Mouse (Mus musculus) ES-CJ7 (cell line): Measurements from ENCODE around the gene Ubxn1.
"Not testable (repeated sequence)": the region's sequence is repeated elsewhere in the genome, so short reads cannot be mapped to it uniquely, and the experiment has no call there.

ENCODE experiments used
- DNase-seq: peaks from one replicate; pipeline ENCODE4 v3.0.0; 2011; ENCODE audit warnings: low read depth, low spot score

The Ubxn1 gene

GRCm38 (mm10) chr19:8871267-8872186 is at the start of gene Ubxn1:
Ubxn1 (plus strand) TSS chr19:8871496.
- peak; percentile 99 for DNase-seq

- DNase-seq: no peak
Observed at GRCm38 (mm10) chr19:8822696-8823095, 48.6 kb upstream of the Ubxn1 start.

DNA sequence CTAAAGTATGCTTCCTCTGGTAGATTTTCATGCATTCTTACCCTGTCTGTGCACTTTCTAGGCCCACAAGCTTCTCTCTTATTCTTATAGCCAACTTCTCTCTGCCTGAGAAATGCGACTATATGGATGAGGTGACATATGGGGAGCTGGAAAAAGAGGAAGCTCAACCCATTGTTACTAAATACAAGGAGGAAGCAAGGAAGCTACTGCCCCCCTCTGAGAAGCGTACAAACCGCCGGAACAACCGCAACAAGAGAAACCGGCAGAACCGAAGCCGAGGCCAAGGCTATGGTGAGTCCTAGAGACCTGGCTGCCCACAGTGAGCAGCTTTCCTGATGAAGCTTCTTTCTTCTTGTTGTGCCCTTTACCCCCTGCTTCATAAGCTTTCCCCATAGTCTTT is 41.6 kb upstream of the Ubxn1 start, which contains the start of gene AC129217.1:
Gene AC129217.1, plus strand, starts transcription at position 114 of the 400 bp plus-strand sequence.
- no peak for DNase-seq

DNA sequence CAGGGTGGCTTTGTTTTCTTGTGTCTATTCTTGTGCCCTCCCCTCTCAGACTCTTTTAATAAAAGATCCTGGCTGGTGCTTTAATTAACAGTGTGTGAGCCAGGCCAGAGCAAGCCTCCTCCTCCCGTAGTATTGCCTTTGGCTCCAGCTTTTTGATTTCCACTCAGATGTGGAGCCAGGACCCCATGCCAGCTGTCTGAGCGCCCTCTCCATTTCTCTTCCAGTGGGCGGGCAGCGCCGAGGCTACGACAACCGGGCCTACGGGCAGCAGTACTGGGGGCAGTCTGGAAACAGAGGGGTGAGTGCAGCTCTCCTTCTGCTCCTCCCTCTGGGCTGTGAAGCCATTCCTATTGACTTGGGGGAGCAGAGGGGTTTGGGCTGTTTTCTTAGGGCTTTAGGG is 40.6 kb upstream of the Ubxn1 start:
- no peak for DNase-seq

DNA sequence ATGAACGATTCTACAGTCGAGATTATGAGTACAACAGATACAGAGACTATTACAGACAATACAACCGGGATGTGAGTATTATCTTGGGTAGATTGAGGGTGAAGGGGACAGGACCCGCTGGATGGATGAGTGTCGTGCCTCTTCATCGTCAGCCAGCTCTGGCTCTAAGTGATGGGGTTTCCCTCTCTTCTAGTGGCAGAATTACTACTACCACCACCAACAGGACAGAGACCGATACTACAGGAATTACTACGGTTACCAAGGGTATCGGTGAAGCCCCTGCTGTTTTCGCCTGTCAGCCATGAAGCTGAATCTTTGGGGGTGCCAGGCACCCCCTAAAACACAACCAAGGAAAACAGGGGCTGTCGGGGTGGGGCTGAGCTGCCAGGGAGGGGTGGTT is 40.0 kb upstream of the Ubxn1 start:
- DNase-seq: peak; percentile 51

GRCm38 (mm10) chr19:8832971-8833370 is 38.3 kb upstream of the Ubxn1 start:
- no peak for DNase-seq

- DNase-seq: not testable (repeated sequence)
Observed at GRCm38 (mm10) chr19:8836327-8836726, 35.0 kb upstream of the Ubxn1 start.

- peak; percentile 89 for DNase-seq
Observed at GRCm38 (mm10) chr19:8837251-8837791, 34.0 kb upstream of the Ubxn1 start, which contains the start of gene Bscl2. Bscl2 (plus strand) TSS chr19:8837467.

GRCm38 (mm10) chr19:8838041-8838730 is 33.1 kb upstream of the Ubxn1 start:
- no peak for DNase-seq

- peak; percentile 92 for DNase-seq
Observed at GRCm38 (mm10) chr19:8839103-8839907, 32.0 kb upstream of the Ubxn1 start, which contains the start of gene Gng3. Gng3 (minus strand) TSS chr19:8839194.

GRCm38 (mm10) chr19:8839908-8840791 is 31.1 kb upstream of the Ubxn1 start:
- DNase-seq: no peak

DNA sequence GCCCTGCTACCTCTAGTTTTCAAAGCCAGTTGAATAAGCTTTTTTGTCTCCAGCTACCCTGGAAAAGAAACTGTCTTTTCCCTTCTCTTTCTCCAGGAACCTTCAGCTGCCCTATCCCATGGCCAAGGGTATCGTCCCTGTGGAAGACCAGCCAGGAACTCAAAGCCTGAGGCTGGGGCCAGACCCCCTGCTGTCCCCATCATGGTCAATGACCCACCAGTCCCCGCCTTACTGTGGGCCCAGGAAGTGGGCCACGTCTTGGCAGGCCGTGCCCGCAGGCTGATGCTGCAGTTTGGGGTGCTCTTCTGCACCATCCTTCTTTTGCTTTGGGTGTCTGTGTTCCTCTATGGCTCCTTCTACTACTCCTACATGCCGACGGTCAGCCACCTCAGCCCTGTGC is 30.3 kb upstream of the Ubxn1 start:
- no peak for DNase-seq

GRCm38 (mm10) chr19:8842961-8843360 is 28.3 kb upstream of the Ubxn1 start:
- no peak for DNase-seq

DNA sequence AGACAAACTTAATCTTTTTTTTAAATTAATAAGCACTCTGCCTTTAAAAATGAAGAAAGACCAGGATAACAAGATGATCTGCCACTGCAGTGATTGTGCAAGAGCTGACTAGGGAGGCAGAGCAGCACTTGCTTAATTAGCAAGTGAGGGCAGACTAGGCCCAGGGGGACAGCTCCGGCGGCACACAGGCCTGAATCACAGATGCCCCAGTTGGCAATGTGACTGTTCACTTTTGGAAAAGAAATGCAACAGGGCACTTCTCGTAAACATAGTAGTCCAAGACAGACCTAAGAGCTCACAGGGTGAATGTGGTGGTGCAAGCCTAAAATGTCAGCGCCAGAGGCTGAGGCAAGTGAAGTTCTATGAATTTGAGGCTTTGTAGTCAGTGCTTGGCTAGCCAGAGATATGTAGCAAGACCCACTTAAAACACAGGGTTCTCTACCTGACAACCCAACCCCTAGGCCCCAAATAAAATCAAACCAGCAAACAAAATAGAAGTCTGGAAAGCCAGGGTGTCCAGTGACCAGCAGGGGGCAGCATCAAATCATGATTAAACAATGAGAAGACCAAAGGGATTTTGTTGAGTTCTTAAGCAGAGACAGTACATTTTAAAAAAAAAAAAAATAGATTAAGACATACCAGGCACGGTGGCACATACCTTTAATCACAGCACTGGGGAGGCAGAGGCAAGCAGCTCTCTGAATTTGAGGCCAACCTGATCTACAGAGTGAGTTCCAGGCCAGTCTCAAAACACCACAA is 26.7 kb upstream of the Ubxn1 start:
- peak; percentile 80 for DNase-seq

DNA sequence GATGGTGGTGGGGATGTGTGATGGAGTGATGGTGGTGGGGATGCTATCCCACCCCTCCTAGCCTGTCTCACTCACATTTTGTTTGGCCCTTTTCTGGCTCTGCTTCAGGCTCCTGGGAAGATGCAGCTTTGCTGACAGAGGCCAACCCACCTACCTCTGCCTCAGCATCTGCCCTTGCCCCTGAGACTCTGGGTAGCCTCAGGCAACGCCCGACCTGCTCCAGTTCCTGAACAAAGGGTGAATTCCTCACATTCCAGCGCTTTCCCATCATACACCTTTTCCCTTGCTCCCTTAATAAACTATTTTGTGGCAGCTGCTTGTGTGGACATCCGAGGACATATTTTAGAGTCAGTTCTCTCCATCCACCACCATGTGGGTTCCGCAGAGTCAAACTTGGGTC is 22.9 kb upstream of the Ubxn1 start:
- peak; percentile 59 for DNase-seq

DNA sequence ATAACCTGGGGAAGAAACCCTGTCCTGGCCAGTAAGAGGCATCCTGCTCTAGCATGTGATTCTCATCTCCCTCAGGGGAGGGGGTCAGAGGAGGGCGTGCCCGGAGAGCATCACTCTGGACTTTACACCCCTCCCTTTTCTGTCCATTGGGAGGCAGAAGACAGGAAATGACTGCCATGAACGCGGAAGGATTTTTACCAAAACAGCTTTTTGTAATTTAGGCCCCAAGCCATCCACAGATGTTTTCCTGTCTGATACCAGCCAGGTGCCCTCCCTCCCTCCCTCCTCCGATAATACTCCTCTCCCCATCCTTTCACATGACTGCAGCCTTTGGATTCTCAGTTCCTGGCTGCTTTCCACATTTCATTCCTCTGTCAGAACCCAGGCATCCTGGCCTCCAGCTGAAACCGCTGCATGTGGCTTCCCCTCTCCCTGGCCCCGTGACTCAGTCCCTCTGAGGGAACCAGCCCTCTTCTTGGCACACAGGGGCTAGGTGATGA is 20.8 kb upstream of the Ubxn1 start, which contains the start of gene Lrrn4cl:
Gene Lrrn4cl, plus strand, starts transcription at position 367 of the 500 bp plus-strand sequence.
- DNase-seq: peak; percentile 74

- DNase-seq: no peak
Observed at GRCm38 (mm10) chr19:8851639-8852038, 19.7 kb upstream of the Ubxn1 start.

GRCm38 (mm10) chr19:8852236-8852928 is 18.9 kb upstream of the Ubxn1 start:
- no peak for DNase-seq

- no peak for DNase-seq
Observed at GRCm38 (mm10) chr19:8853117-8853516, 18.2 kb upstream of the Ubxn1 start.
